Mouse (Mus musculus) right cerebral cortex, postnatal 4 days (tissue): ENCODE data around the gene Lrmda.

ENCODE experiments used
- DNase-seq: peaks from one replicate; pipeline ENCODE4 v3.0.0-alpha.2; 2022

The Lrmda gene

GRCm38 (mm10) chr14:22668711-22669110 lies 649.2 kb downstream of the Lrmda start:
- DNase-seq, result no peak

- DNase-seq, result no peak
These were observed 654.1 kb downstream of the Lrmda start for GRCm38 (mm10) chr14:22673581-22673980.

GRCm38 (mm10) chr14:22679008-22679704 lies 659.6 kb downstream of the Lrmda start:
- DNase-seq, result no peak

GRCm38 (mm10) chr14:22679705-22680643 lies 660.5 kb downstream of the Lrmda start:
- DNase-seq, result no peak

GRCm38 (mm10) chr14:22686886-22687285 lies 667.4 kb downstream of the Lrmda start:
- DNase-seq, result no peak

- DNase-seq, result no peak
These were observed 668.9 kb downstream of the Lrmda start for GRCm38 (mm10) chr14:22688399-22688798.

- peak; percentile 28 for DNase-seq
These were observed 675.9 kb downstream of the Lrmda start for GRCm38 (mm10) chr14:22695448-22695847.

GRCm38 (mm10) chr14:22695931-22696365 lies 676.4 kb downstream of the Lrmda start:
- no peak for DNase-seq

- DNase-seq, result no peak
These were observed 680.7 kb downstream of the Lrmda start for GRCm38 (mm10) chr14:22700236-22700635.

GRCm38 (mm10) chr14:22700690-22701089 lies 681.2 kb downstream of the Lrmda start:
- no peak for DNase-seq

GRCm38 (mm10) chr14:22707958-22708701 lies 688.6 kb downstream of the Lrmda start:
- no peak for DNase-seq

- no peak for DNase-seq
These were observed 690.7 kb downstream of the Lrmda start for GRCm38 (mm10) chr14:22710071-22710661.

- DNase-seq, result no peak
These were observed 692.9 kb downstream of the Lrmda start for GRCm38 (mm10) chr14:22712388-22712787.

- no peak for DNase-seq
These were observed 696.3 kb downstream of the Lrmda start for GRCm38 (mm10) chr14:22715581-22716378.

GRCm38 (mm10) chr14:22719968-22720367 lies 700.5 kb downstream of the Lrmda start:
- no peak for DNase-seq

GRCm38 (mm10) chr14:22721845-22722244 lies 702.3 kb downstream of the Lrmda start:
- DNase-seq, result no peak

- DNase-seq, result no peak
These were observed 708.0 kb downstream of the Lrmda start for GRCm38 (mm10) chr14:22727548-22727947.

- no peak for DNase-seq
These were observed 709.2 kb downstream of the Lrmda start for GRCm38 (mm10) chr14:22728611-22729223.

- DNase-seq, result no peak
These were observed 719.1 kb downstream of the Lrmda start for GRCm38 (mm10) chr14:22738603-22739002.

- no peak for DNase-seq
These were observed 723.0 kb downstream of the Lrmda start for GRCm38 (mm10) chr14:22742527-22742926.

- DNase-seq, result no peak
These were observed 723.8 kb downstream of the Lrmda start for GRCm38 (mm10) chr14:22743264-22743663.
